Mouse (Mus musculus) cerebellum, postnatal 10 days (tissue): Measurements from ENCODE around the gene Prss36.
A peak's percentile ranks its signal among the peaks of the same experiment; 100 is the strongest.
"Not testable (repeated sequence)": the region's sequence is repeated elsewhere in the genome, so short reads cannot be mapped to it uniquely, and the experiment has no call there.

Experiments
- DNase-seq, 2 experiments: peaks; one replicate each; pipeline ENCODE4 v3.0.0; 2021; ENCODE audit warnings: mixed read lengths in 2 of 2

Gene Prss36

GRCm38 (mm10) chr7:127899997-127900396 is 46.5 kb downstream of the Prss36 start:
- no peak for DNase-seq

GRCm38 (mm10) chr7:127898179-127898956 is 48.2 kb downstream of the Prss36 start:
- DNase-seq, result no peak

GRCm38 (mm10) chr7:127897542-127897941 is 49.0 kb downstream of the Prss36 start:
- no peak for DNase-seq

- DNase-seq, result peak; percentile 86 to 91
Observed at GRCm38 (mm10) chr7:127896384-127896783, 50.1 kb downstream of the Prss36 start.

GRCm38 (mm10) chr7:127895891-127896290 is 50.6 kb downstream of the Prss36 start:
- not testable (repeated sequence) for DNase-seq

GRCm38 (mm10) chr7:127895442-127895841 is 51.1 kb downstream of the Prss36 start, which contains the start of the genes Gm21974 and Vkorc1:
Gm21974 (minus strand) TSS chr7:127895454.
Vkorc1 (minus strand) TSS chr7:127895617.
- peak; percentile 97 to 98 for DNase-seq

GRCm38 (mm10) chr7:127894480-127894879 is 52.0 kb downstream of the Prss36 start:
- DNase-seq, result no peak

GRCm38 (mm10) chr7:127890798-127891197 is 55.7 kb downstream of the Prss36 start, which contains the start of gene Prss53:
Prss53 (minus strand) TSS chr7:127890970.
- no peak for DNase-seq

GRCm38 (mm10) chr7:127888821-127889220 is 57.7 kb downstream of the Prss36 start:
- no peak for DNase-seq

GRCm38 (mm10) chr7:127887781-127888180 is 58.7 kb downstream of the Prss36 start:
- no peak for DNase-seq

GRCm38 (mm10) chr7:127887191-127887590 is 59.3 kb downstream of the Prss36 start:
- no peak for DNase-seq

- DNase-seq, result no peak
Observed at GRCm38 (mm10) chr7:127886551-127886950, 60.0 kb downstream of the Prss36 start.

- peak; percentile 33 to 40 for DNase-seq
Observed at GRCm38 (mm10) chr7:127885951-127886350, 60.6 kb downstream of the Prss36 start.
